Mouse (Mus musculus) MEL (cell line): ENCODE results near the gene Fat3. TPM values are rescaled to one million over a fixed set of nuclear protein-coding genes. Genes with fewer than 3 reads are reported as not detected.

Source experiments
- DNase-seq: peaks from one replicate; pipeline ENCODE4 v3.0.0; 2011; ENCODE audit warnings: low read depth, low spot score
- H3K27ac ChIP-seq: 2 replicates; pipeline ENCODE4 v1.5.1; 2012; ENCODE audit warnings: low read depth, mild to moderate bottlenecking, control low read depth, low read length, moderate library complexity; ENCODE audit not compliant: control insufficient read depth
- H3K27me3 ChIP-seq, 2 experiments: fragments of 150-350 bp in 1 of 2; sonication (generic) in 1 of 2; 2 replicates each; pipeline ENCODE4 v1.6.1; 2012; ENCODE audit warnings: low read length in 2 of 2, mild to moderate bottlenecking in 2 of 2, improper control_type of control experiment in 1 of 2, moderate library complexity in 1 of 2; ENCODE audit not compliant: insufficient read depth in 2 of 2, control insufficient read depth in 1 of 2
- H3K36me3 ChIP-seq, 2 experiments: 2 replicates each; pipeline ENCODE4 v1.6.1; 2012 to 2014; ENCODE audit warnings: low read length in 2 of 2, improper control_type of control experiment in 1 of 2, inconsistent platforms in 1 of 2, mild to moderate bottlenecking in 1 of 2; ENCODE audit not compliant: insufficient read depth in 2 of 2, control insufficient read depth in 1 of 2
- H3K4me1 ChIP-seq, 2 experiments: fragments of 150-350 bp in 1 of 2; sonication (generic) in 1 of 2; 2 replicates each; pipeline ENCODE4 v1.6.1; 2012; ENCODE audit warnings: low read length in 2 of 2, improper control_type of control experiment in 1 of 2, mild to moderate bottlenecking in 1 of 2; ENCODE audit not compliant: insufficient read depth in 2 of 2, control insufficient read depth in 1 of 2
- H3K4me3 ChIP-seq, 2 experiments: fragments of 150-350 bp in 1 of 2; sonication (generic) in 1 of 2; 2 replicates each; pipeline ENCODE4 v1.5.1; 2012; ENCODE audit warnings: low read depth in 2 of 2, low read length in 2 of 2, mild to moderate bottlenecking in 2 of 2, moderate library complexity in 2 of 2, control low read depth in 1 of 2, improper control_type of control experiment in 1 of 2; ENCODE audit not compliant: control insufficient read depth in 1 of 2, insufficient read depth in 1 of 2
- H3K79me2 ChIP-seq: 2 replicates; pipeline ENCODE4 v1.6.1; 2012; ENCODE audit warnings: mild to moderate bottlenecking, low read length, moderate library complexity; ENCODE audit not compliant: control insufficient read depth, poor library complexity, insufficient read depth
- H3K9ac ChIP-seq: 2 replicates; pipeline ENCODE4 v1.6.1; 2012; ENCODE audit warnings: low read depth, mild to moderate bottlenecking, control low read depth, low read length, moderate library complexity; ENCODE audit not compliant: control insufficient read depth, poor library complexity, severe bottlenecking
- H3K9me3 ChIP-seq: fragments of 150-350 bp; sonication (generic); replicated peaks from 2 replicates; pipeline ENCODE4 v1.6.1; 2012; ENCODE audit warnings: mild to moderate bottlenecking, low read length, improper control_type of control experiment, moderate library complexity; ENCODE audit not compliant: insufficient read depth
- BHLHE40 ChIP-seq: IDR thresholded peaks from 2 replicates; pipeline ENCODE4 v1.6.1; 2012; ENCODE audit warnings: low read depth, mild to moderate bottlenecking, inconsistent platforms, low read length, improper control_type of control experiment, borderline replicate concordance
- CHD2 ChIP-seq: IDR thresholded peaks from 2 replicates; pipeline ENCODE4 v1.6.1; 2011; ENCODE audit warnings: low read length, improper control_type of control experiment
- CTCF ChIP-seq, 3 experiments: IDR thresholded peaks in 2 of 3; conservative IDR thresholded peaks in 1 of 3; 2 replicates each; pipeline ENCODE4 v1.5.1; 2011 to 2012; ENCODE audit warnings: low read length in 3 of 3, low read depth in 2 of 3, mild to moderate bottlenecking in 2 of 3, improper control_type of control experiment in 1 of 3, inconsistent platforms in 1 of 3, mixed read lengths in 1 of 3, moderate library complexity in 1 of 3; ENCODE audit not compliant: control insufficient read depth in 1 of 3, insufficient read depth in 1 of 3, poor library complexity in 1 of 3, severe bottlenecking in 1 of 3
- GATA1 ChIP-seq: IDR thresholded peaks from 2 replicates; pipeline ENCODE4 v1.6.1; 2011; ENCODE audit warnings: low read depth, low read length, improper control_type of control experiment
- HCFC1 ChIP-seq: IDR thresholded peaks from 2 replicates; pipeline ENCODE4 v1.6.1; 2012; ENCODE audit warnings: low read depth, mild to moderate bottlenecking, inconsistent platforms, low read length, improper control_type of control experiment, moderate library complexity
- JUND ChIP-seq: IDR thresholded peaks from 2 replicates; pipeline ENCODE4 v1.6.1; 2011; ENCODE audit warnings: low read depth, mild to moderate bottlenecking, improper control_type of control experiment, low read length
- KAT2A ChIP-seq: conservative IDR thresholded peaks from 2 replicates; pipeline ENCODE4 v1.6.1; 2012; ENCODE audit warnings: low read depth, low read length, improper control_type of control experiment, inconsistent platforms
- MAX ChIP-seq: IDR thresholded peaks from 2 replicates; pipeline ENCODE4 v1.6.1; 2011; ENCODE audit warnings: low read length, improper control_type of control experiment
- MXI1 ChIP-seq: IDR thresholded peaks from 2 replicates; pipeline ENCODE4 v1.6.1; 2011; ENCODE audit warnings: mild to moderate bottlenecking, low read depth, low read length, improper control_type of control experiment
- MYC ChIP-seq: IDR thresholded peaks from 2 replicates; pipeline ENCODE4 v1.6.1; 2011; ENCODE audit warnings: low read depth, mild to moderate bottlenecking, low read length, improper control_type of control experiment, moderate library complexity
- NELFE ChIP-seq: IDR thresholded peaks from 2 replicates; pipeline ENCODE4 v1.6.1; 2011; ENCODE audit warnings: low read depth, low read length, improper control_type of control experiment
- POLR2A ChIP-seq, 2 experiments: IDR thresholded peaks; 2 replicates each; pipeline ENCODE4 v1.6.1; 2011 to 2012; ENCODE audit warnings: low read length in 2 of 2, mild to moderate bottlenecking in 2 of 2, control low read depth in 1 of 2, improper control_type of control experiment in 1 of 2, low read depth in 1 of 2, moderate library complexity in 1 of 2; ENCODE audit not compliant: control insufficient read depth in 1 of 2, insufficient read depth in 1 of 2, poor library complexity in 1 of 2
- POLR2AphosphoS2 ChIP-seq: IDR thresholded peaks from 2 replicates; pipeline ENCODE4 v1.6.1; 2011; ENCODE audit warnings: low read length, improper control_type of control experiment
- POLR2AphosphoS5 ChIP-seq: IDR thresholded peaks from 2 replicates; pipeline ENCODE4 v1.6.1; 2012; ENCODE audit warnings: low read depth, borderline replicate concordance, mild to moderate bottlenecking, inconsistent platforms, low read length, moderate library complexity, mixed read lengths
- RAD21 ChIP-seq: IDR thresholded peaks from 2 replicates; pipeline ENCODE4 v1.6.1; 2011; ENCODE audit warnings: mild to moderate bottlenecking, low read depth, low read length, improper control_type of control experiment
- RCOR1 ChIP-seq: IDR thresholded peaks from 2 replicates; pipeline ENCODE4 v1.6.1; 2012; ENCODE audit warnings: low read depth, mild to moderate bottlenecking, inconsistent platforms, low read length, improper control_type of control experiment
- SIN3A ChIP-seq: IDR thresholded peaks from 2 replicates; pipeline ENCODE4 v1.6.1; 2012; ENCODE audit warnings: low read length, improper control_type of control experiment, inconsistent platforms
- SMC3 ChIP-seq: IDR thresholded peaks from 2 replicates; pipeline ENCODE4 v1.6.1; 2011; ENCODE audit warnings: low read depth, low read length, improper control_type of control experiment
- TAL1 ChIP-seq: IDR thresholded peaks from 2 replicates; pipeline ENCODE4 v1.6.1; 2012; ENCODE audit warnings: mild to moderate bottlenecking, inconsistent platforms, low read length, moderate library complexity, mixed read lengths
- USF2 ChIP-seq, 2 experiments: IDR thresholded peaks; 2 replicates each; pipeline ENCODE4 v1.6.1; 2011 to 2012; ENCODE audit warnings: improper control_type of control experiment in 2 of 2, low read length in 2 of 2, borderline replicate concordance in 1 of 2, inconsistent platforms in 1 of 2, low read depth in 1 of 2, mild to moderate bottlenecking in 1 of 2; ENCODE audit not compliant: insufficient read depth in 1 of 2
- ZC3H11A ChIP-seq: IDR thresholded peaks from 2 replicates; pipeline ENCODE4 v1.6.1; 2012; ENCODE audit warnings: low read depth, mild to moderate bottlenecking, inconsistent platforms, low read length, improper control_type of control experiment
- ZMIZ1 ChIP-seq: IDR thresholded peaks from 2 replicates; pipeline ENCODE4 v1.6.1; 2012; ENCODE audit warnings: low read depth, mild to moderate bottlenecking, inconsistent platforms, low read length, improper control_type of control experiment, moderate library complexity
- polyA plus RNA-seq, 2 experiments: library from polyadenylated mRNA; stranded (reverse) in 1 of 2; unstranded in 1 of 2; fragments of >175 nt in 1 of 2; fragments of >200 nt in 1 of 2; gene quantifications; 2 replicates each; pipeline versions ENCODE4 v1.2.1 to v1.2.4; 2012; ENCODE audit warnings: low replicate concordance in 2 of 2, low read depth in 1 of 2; ENCODE audit not compliant: insufficient read length in 2 of 2, insufficient read depth in 1 of 2, missing spikeins in 1 of 2
- total RNA-seq: library from RNA; depleted of rRNA; stranded (reverse); fragments of 300-350 nt; gene quantifications from 2 replicates; pipeline ENCODE4 v1.2.3, GENCODE M21; 2012

Fat3 gene
- total and polyA plus RNA-seq, 3 experiments = 1.5 to 1.8 TPM; not detected in 1

GRCm38 (mm10) chr9:15975999-15976398 is 525.1 kb downstream of the Fat3 start:
- peaks cover 0 to 2% of the 10 kb centered on the region in 2 experiments; a peak in 1 of 4 replicates for H3K4me1 ChIP-seq
- DNase-seq = peak; percentile 47
- H3K79me2 ChIP-seq = no peaks in the 10 kb centered on the region
- TF ChIP-seq SMC3 = peak; percentile 70
- TF ChIP-seq POLR2AphosphoS5 = no peak
- no peak for TF ChIP-seq HCFC1
- TF ChIP-seq GATA1 = no peak
- no peak for TF ChIP-seq POLR2A (IDR thresholded peaks at IDR 0.05; ENCODE audit: control insufficient read depth in 1 of 2, insufficient read depth in 1 of 2, low read depth in 1 of 2, low read length in 2 of 2, poor library complexity in 1 of 2)
- TF ChIP-seq ZMIZ1 = no peak
- peak; percentile 58 for TF ChIP-seq RAD21
- TF ChIP-seq POLR2AphosphoS2 = no peak
- TF ChIP-seq MXI1 = no peak
- no peak for TF ChIP-seq SIN3A
- no peak for TF ChIP-seq MYC
- TF ChIP-seq CTCF (IDR thresholded peaks at IDR 0.05 in 2 of 3, conservative IDR thresholded peaks at IDR 0.05 in 1 of 3; ENCODE audit: control insufficient read depth in 1 of 3, insufficient read depth in 1 of 3, low read depth in 2 of 3, low read length in 3 of 3, poor library complexity in 1 of 3, severe bottlenecking in 1 of 3) = peak in 2 of 3 experiments; percentile 60 to 61; a peak in 5 of 6 replicates
- TF ChIP-seq MAX = no peak
- no peak for TF ChIP-seq RCOR1
- TF ChIP-seq ZC3H11A = peak; percentile 62
- no peak for TF ChIP-seq TAL1
- no peaks in the 10 kb centered on the region for H3K9me3 ChIP-seq
- H3K4me3 ChIP-seq = no peak overlapping the region
- no peak overlapping the region for H3K9ac ChIP-seq
- peaks cover 0 to 4% of the 10 kb centered on the region in 2 experiments; a peak in 2 of 4 replicates for H3K27me3 ChIP-seq
- no peaks in the 10 kb centered on the region for H3K36me3 ChIP-seq
- H3K27ac ChIP-seq = no peak overlapping the region

GRCm38 (mm10) chr9:15972201-15972600 is 528.9 kb downstream of the Fat3 start:
- no peak for DNase-seq
- Histone ChIP-seq H3K27me3 (peaks cover 2 to 4% of the 10 kb centered on the region in 2 experiments; a peak in 3 of 4 replicates), H3K9me3 (no peaks in the 10 kb centered on the region), H3K27ac (no peak overlapping the region), H3K4me1 (peaks cover 0 to 2% of the 10 kb centered on the region in 2 experiments; a peak in 1 of 4 replicates), H3K36me3 (no peaks in the 10 kb centered on the region), H3K79me2 (no peaks in the 10 kb centered on the region), H3K4me3 (no peak overlapping the region), H3K9ac (no peak overlapping the region)
- no peak for TF ChIP-seq POLR2AphosphoS5

- Histone ChIP-seq H3K9ac (no peak overlapping the region), H3K27me3 (peaks cover 2 to 4% of the 10 kb centered on the region in 2 experiments; a peak in 3 of 4 replicates), H3K27ac (no peak overlapping the region), H3K79me2 (no peaks in the 10 kb centered on the region)
- DNase-seq = peak; percentile 35
- TF ChIP-seq BHLHE40 (no peak), KAT2A (no peak), RCOR1 (no peak), CHD2 (no peak), NELFE (no peak), USF2 (IDR thresholded peaks at IDR 0.05; ENCODE audit: borderline replicate concordance in 1 of 2, insufficient read depth in 1 of 2, low read depth in 1 of 2, low read length in 2 of 2) (no peak), JUND (no peak)
- TF ChIP-seq, all 39 proteins: peak for 0
- no peak overlapping the region for H3K4me3 ChIP-seq
- peaks cover 0 to 2% of the 10 kb centered on the region in 2 experiments; a peak in 1 of 4 replicates for H3K4me1 ChIP-seq
- H3K9me3 ChIP-seq = no peaks in the 10 kb centered on the region
- no peaks in the 10 kb centered on the region for H3K36me3 ChIP-seq
Measured at GRCm38 (mm10) chr9:15971393-15971792, 529.7 kb downstream of the Fat3 start.
